Mouse (Mus musculus) spleen, adult 2 months (tissue): Measurements from ENCODE around the gene Usp11.

Source experiments
- CTCF ChIP-seq: fragments of 200-500 bp; IDR thresholded peaks from 2 replicates; pipeline ENCODE4 v1.5.1; 2011; ENCODE audit warnings: mild to moderate bottlenecking, inconsistent platforms; ENCODE audit not compliant: insufficient read depth, insufficient read length, insufficient replicate concordance; ENCODE audit errors: extremely low read depth
- POLR2A ChIP-seq: fragments of 200-500 bp; IDR thresholded peaks from 2 replicates; pipeline ENCODE4 v1.6.1; 2011; ENCODE audit warnings: low read depth, low read length, inconsistent platforms

DNA sequence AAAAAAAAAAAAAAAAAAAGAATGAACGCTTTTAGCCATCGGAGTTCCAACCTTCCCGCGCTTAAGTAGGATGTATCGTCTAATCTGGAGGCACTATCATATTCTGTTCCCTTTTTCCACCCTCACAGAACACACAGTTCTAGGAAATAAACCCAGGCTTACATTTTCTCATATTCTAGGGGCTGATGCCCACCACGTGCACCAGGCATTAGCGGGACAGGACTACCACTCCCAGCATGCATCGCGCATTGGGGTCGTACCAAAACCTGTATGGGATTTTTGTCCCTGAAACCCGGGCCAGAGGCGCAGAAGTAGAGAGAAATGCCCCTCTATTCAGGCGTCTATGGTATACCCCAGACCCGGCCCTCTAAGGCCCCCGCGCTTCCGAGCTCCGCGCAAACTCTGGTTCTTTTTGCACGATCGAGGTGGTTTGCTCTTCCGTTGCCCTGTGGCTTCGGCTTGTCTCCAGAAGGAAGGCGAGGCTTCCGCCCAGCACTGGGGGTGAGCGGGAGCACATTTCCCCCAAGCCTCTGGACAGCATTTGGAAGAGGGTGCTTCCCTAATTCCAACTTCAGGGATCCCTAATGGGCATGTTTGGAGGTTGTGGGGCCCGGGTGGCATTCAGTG is 45.6 kb upstream of the Usp11 start, which contains the start of gene Uba1:
- TF ChIP-seq CTCF (no peak), POLR2A (no peak; the same call in 1 of the 2 replicates)
